Mouse (Mus musculus) cerebellum, postnatal 4 days (tissue): ENCODE results near the gene Isg20l2.
A peak's percentile ranks its signal among the peaks of the same experiment; 100 is the strongest.

Experiments
- DNase-seq, 2 experiments: peaks; one replicate each; pipeline ENCODE4 v3.0.0; 2022; ENCODE audit warnings: low spot score in 2 of 2, mixed read lengths in 1 of 2

Isg20l2 gene

DNA sequence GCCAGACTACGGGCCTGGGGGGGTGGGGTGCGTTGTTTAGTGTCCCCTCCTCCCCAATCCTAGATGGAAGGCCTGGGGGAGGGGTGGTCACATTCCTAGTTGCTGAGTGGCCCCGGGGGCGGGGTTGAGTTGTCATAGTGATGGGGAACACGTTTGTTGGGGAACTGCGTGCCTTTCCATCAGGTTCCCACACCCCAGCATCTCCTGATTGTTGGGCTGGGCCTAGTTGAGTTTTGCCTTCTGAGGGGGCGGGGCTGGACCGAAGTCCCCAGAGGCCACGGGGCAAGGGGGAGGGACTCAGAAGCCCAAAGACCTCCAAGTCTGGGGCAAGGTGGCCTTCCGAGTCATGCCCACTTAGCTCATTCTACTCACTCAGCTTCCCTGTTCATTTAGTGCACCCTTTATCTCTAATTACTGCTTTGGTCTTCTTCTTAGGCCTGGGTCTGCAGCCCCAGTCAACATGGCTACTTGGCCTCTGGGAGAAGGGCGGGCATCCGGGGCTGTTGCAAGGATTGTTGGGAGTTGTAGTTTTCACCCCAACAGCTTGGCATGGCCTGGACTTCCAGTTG is 19.5 kb upstream of the Isg20l2 start:
- peak in 1 of 2 experiments; percentile 64 for DNase-seq

DNA sequence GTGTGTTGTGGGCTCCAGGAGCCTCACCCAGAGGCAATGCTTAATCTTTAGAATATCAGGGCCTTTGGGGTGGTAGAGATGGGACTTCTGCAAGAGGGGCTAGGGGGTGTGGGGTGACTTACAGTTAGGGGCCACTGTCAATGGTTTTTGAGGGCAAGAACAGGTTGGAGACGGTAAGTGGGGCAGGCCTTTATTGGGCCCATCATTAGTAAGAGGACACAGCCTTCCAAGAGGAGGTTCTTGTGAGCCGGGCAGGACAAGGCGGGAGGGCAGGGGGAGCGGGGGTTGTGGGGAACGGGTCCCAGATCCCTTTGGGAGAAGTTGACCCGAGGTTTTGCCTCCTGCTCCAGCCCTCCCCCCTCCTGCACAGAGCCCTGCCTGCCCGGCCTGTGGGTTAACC is 16.6 kb upstream of the Isg20l2 start:
- no peak for DNase-seq

DNA sequence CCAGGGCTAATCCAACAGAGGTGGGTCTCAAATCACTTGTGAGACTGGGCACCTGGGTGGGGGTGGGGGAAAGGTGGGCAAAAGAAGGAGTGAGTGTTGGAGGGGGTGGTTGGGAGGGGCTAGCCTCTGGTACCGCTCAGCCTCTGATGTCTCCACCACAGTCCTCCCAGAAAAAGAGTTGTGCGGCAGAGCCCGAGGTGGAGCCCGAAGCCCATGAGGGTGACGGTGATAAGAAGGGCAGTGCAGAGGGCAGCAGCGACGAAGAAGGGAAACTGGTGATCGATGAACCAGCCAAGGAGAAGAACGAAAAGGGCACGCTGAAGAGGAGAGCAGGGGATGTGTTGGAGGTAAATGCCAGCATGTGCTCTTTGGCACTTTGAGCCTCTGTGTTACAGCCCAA is 16.2 kb upstream of the Isg20l2 start:
- no peak for DNase-seq

DNA sequence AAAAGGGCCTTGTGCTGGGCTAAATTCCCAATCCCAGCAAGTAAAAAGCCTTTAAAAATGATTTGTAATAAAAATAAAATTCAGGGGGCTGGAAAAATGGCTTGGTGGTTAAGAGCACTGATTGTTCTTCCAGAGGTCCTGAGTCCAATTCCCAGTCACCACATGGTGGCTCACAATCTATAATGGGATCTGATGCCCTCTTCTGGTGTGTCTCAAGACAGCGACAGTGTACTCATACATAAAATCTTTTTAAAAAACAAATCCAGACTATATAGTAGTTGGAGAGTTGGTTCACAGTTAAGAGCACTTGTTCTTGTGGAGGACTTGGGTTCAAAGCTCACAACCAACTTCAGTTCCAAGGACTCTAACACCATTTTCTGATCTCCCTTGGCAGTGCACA is 13.1 kb upstream of the Isg20l2 start:
- no peak for DNase-seq

DNA sequence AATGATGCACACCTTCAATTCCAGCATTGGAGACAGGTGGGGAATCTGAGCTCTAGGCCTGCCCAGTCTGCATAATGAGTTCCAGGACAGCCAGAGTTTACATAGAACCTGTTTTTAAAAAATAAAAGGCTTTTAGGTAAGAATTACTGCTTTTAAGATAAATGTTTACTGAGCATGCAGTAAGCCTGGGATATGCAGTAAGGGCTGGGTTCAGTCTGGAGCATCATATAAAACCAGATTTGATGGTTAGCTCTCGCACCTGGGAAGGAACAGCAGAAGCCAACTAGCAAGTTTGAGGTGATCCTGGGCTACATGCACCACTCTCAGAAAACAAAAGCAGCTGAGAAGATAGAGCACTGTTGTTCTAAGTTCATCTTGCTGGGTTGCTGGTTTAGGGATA is 11.6 kb upstream of the Isg20l2 start:
- no peak for DNase-seq

DNA sequence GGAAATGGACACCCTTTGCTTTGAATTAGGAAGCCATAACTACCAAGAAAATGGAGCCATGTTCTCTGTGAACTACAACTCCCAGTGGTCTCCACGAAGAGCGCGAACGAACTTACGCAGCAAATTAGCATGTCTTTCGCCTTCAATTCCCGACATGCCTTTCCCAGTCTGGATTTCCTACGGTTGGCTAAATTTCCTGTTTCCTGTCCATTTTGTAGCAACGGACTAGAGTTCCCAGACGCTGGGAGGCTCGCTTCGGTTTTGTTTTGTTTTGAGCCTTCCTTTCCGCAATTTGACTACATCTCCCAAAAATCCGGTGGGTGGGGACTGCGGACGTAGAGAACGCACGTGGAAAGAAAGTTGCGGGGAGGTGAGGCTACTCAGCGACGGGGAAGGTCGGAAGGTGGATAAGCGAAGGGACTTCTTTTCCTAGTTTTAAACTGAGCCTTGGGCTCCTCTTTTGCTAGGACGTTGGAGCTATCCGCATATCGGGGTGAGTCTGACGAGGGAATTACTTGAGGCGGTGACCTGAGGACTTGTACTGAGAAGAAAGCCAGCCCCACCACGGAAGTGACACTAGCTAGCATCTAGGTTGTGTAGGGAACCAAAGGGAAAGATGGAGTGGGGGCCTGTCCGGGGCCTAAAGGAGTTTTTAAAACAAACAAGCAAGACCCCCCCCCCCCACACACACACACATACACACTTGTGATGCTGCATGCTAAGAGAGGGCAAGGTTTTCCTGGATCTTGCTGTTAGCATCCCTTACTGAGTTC is 10.6 kb upstream of the Isg20l2 start, which contains the start of gene Mrpl24:
Gene Mrpl24 (plus strand): TSS at position 171 of the 773 bp plus-strand sequence.
- peak in 1 of 2 experiments; percentile 67 for DNase-seq

DNA sequence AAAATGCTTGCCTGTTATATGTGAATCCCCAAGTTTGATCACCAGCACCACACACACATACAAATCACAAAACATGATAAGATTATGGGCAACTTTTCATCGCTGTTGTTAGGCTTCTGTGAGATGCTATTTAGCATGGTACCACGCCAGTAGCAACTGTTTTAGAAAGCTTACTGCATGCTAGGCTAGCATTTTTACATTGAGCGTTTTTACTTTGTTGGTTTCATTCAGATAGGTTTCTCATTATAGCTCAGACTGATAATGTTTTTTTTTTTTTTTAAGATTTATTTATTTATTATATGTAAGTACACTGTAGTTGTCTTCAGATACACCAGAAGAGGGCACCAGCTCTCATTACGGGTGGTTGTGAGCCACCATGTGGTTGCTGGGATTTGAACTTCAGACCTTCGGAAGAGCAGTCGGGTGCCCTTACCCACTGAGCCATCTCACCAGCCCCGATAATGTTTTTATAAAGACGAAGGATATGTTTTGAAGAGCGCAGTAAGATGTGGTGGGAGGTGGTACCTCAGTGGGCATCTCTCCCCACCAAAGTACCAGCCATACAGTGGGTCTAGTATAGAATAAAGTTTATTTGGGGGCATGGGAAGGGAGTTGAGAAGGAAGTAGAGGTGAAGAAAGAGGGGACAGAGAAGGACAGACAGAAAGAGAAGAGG is 9.7 kb upstream of the Isg20l2 start:
- no peak for DNase-seq

DNA sequence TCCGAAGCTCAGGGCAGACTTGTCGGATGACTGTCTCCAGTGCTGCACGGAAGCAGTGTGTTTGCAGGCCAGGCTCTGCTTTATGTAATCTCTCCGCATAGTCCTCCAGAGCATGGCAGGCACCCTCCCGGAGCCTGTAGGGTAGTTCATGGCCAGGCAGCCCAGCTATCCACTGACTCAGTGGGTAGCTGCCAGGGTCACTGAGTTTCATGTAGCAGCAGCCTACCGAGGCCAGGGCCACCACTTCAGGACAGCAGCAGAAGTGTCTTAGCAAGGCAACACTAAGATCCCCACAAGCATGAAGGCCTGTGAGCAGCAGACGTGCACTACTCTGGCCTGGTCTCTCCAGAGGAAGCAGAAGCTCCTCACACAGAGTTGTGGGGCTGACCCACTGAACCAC is 5.1 kb upstream of the Isg20l2 start:
- no peak for DNase-seq

DNA sequence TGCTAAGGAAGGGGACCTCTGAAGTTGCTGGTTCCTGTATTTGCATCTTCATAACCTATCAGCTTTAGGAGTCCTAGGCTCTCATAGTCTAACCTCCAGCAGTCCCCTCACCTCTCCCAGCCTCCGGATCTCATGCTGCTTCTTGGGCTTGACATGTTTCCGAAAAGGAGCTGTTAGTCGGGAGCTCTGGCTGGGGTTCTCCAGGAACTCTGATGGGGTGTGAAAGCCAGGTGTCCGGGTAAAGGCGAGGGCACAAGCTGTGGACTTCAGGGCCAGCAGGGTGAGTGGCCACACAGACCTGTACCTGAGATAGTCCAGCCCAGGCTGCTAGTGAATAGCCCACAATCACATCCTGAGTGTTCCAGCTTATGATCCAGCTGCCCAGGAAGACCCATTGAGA is 2.7 kb upstream of the Isg20l2 start:
- DNase-seq = no peak

DNA sequence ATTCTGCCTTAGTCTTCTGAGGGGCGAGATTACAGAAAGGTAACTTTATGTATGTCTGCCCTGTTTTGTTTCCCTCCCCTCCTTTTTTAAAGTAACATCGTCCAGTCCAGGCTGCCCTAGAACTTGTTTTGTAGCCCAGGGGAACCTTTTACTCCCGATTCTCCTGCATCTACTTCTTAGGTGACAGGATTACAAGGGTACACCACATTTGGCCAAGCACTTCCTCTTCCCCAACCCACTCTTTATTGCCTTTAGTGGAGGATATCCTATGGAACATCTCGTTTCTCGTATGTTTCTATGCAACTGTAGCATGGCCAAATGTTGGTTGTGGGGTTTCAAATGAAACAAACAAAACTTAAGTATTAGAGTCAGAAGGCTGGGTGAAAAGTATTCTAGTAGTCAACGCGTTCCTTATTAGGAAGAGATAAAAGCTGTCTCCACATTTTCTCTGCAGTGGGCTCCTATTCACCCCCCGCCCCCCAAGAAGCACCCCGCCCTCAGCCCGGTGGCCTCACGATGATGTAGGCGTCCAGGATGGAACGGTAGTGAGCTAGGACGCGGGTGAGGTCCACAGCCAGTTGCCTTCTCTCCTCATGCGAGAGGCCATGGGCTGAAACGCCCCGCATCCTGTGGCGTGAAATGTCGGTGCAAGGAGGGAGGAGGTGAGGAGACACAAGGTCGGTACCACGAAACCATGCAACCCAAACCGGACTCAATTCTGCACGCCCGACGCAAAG is 605 bp upstream of the Isg20l2 start:
- no peak for DNase-seq

DNA sequence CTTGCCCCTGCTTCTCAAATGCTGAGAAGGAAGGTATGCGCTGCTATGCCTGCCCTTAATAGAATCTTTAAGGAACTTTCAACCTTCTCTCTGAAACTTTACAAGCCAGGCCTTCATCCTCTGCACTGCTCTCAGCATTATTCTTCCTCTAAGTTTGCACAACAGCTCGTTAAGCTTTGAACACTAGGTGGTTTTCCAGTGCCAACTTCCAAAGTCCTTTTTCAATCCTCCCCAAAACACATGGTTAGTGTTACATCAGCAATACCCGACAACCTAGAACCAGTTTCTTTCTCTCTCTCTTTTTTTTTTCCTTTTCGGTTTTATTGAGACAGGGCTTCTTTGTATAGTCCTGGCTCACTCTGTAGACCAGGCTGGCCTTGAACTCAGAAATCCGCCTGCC is 3.9 kb downstream of the Isg20l2 start:
- no peak for DNase-seq

DNA sequence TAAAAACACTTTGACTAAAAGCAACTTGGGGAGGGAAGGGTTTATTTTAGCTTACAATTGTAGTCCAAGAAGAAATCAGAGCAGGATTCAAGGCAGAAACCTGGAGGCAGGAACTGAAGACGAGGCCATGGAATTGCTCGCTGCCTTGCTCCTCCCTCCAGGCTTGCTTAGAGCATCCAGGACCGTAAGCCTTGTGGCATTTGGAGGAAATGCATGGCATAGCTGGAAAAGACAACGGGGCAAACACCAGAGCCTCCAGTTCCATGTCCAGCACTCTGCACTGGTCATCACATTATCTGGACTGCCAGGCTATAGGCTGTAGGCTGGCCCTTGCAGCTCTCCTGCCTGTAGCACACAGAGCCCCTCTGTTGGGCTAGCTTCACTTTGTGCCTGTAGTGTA is 4.4 kb downstream of the Isg20l2 start:
- no peak for DNase-seq

DNA sequence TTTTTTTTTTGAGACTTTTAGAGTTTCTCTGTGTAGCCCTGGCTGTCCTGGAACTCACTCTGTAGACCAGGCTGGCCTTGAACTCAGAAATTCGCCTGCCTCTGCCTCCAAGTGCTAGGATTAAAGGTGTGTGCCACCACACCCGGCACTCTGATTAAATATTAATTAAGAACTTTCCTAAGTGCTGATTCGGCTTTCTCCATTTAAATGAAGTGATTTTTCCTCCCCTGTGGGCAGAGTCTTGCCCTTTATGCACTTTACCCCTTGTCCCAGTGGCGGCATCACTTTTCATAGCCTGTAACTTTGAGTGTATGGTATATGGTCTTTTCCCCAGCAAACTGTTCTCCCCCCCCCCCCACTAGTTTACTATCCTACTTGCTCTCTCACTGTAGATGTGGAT is 5.1 kb downstream of the Isg20l2 start:
- no peak for DNase-seq

DNA sequence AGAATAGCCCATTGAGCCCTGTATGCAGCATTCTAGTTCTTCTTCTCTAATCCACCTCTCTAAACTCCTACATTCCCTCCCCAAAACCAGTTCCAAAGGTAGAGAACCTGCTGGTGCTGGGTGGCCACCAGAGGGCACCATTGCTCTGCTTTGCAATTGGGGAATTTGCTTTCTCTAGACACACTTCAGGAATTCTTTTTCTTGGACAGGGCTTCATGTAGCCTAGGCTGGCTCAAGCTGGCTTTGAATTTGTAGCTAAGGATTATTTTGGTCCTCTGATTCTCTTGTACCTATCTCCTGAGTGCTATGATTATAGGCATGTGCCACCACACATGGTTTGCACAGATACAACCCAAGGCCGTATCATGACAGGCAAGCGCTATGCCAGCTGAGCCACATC is 5.7 kb downstream of the Isg20l2 start:
- peak; percentile 74 to 85 for DNase-seq

DNA sequence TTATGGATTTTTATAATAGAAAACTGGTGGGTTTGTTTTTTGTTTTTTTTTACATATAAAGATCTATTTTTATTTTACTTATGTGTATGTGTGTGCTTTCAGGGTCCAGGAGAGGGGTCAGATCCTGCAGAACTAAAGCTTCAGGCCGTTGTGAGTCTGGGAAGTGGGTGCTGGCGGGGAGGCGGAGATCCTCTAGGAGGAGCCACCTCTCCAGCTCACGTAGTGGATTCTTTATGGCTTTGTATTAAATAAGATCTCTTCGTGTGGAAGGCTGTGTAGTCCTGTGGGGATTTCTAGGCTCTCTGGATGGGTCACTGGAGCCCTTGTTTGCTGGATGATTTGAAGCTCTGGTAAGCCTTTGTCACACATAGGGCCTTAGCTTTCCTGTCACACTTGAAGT is 10.5 kb downstream of the Isg20l2 start:
- no peak for DNase-seq

DNA sequence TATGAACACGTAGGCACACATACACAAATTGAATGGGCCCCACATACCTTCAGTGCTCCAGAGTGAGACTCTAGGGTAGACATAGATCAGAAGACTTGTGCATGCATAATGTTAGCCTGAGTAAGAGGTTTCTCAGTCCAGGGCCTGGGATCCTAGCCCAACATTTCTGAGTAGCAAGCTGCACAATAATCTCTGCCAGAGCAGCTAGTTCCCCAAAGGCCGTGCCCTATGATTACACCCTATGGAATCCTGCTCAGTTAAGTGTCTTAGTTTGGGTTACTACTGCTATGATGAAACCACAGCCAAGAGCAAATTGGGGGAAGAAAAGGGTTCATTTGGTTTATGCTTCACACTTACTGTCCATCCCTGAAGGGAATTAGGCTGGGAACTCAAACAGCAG is 12.4 kb downstream of the Isg20l2 start:
- no peak for DNase-seq

DNA sequence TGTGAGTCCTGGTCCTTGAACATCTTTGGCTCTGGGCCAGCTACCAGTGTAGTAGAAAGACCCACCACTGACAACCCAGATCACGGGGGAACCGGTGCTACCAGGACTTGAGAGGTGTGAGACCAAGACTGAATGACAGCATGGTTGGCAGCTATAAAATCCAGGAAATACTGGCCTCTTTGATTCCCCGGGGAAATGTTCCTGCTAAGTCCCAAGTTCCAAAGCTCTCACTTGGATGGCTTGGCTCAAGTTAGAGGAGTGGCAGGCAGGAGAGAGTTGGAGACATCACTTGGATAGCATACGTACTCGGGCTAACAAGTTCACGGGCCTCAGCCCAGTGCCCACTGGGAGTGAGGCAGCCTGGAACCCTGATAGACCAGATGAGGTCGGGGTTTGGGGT is 13.5 kb downstream of the Isg20l2 start:
- no peak for DNase-seq

DNA sequence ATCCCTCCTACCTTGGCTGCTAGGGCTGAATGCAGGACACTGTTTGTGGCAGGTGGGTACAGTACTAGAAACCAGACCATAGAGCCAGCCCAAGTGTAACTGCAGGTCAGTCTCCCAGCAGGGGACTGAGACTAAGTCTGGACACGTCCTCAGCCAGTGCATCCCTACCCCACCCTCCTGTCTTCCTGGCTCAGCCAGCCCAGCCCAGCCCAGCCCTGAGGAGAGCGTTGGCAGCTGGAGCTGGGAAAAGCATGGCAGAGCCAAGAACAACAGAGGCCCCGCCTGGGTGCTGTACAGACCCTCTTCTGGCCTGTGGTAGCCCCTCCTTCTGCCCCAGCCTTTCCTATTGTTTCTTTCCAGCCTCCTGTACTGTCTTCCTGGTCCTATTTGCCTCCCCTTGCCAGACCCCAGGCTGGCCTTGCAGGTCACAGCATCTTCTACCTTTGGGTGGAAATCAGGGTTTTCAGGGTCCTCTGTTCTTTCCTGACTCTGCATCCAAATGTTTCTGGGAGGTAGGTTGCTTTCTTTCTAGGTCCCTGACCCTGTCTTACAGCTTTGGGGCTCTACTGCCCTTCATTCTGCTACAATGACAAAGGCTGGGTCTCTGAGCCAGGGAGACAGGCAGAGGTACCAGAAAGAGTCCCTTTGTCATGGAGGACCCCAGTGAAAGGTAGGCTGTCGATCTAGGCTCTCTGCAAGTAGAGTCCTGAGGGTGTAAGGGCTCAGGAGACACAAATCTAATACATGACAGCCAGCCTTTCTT is 14.9 kb downstream of the Isg20l2 start:
- DNase-seq = no peak

DNA sequence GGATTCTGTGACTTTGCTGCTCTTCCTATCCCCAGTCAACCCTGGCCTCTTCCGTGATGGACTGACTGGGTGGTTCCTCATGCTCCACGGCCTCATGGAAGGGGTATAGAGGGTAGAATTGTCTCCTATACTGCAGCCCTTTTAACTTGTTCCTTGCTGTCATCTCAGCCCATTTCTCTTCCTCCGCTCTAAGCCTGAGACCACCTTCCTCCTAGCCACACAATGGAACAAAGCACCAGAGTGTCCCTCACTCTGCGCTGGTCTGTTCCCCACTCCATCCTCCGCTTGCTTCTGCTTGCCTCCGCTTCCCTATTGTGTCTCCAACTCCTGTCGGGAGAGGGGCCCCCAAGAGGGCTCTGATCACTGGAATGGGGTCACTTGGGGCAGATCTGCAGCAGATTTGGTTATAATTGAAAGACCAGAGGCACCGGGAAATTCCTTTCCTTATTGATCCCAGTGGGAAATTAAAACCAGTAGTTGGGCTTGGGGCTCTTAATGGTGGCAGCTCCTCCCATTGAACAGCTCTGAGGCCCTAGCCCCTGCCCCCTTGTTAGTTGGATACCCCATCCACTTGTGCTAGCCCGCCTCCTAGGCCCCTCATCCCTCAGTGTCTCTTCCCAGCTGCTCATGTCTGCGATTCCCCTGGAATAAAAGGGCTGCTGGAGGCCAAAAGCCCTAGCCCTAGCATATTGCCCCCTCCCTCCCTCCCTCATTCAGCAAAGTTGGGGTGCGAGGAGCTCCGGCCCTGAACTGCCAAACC is 15.8 kb downstream of the Isg20l2 start:
- DNase-seq = no peak

DNA sequence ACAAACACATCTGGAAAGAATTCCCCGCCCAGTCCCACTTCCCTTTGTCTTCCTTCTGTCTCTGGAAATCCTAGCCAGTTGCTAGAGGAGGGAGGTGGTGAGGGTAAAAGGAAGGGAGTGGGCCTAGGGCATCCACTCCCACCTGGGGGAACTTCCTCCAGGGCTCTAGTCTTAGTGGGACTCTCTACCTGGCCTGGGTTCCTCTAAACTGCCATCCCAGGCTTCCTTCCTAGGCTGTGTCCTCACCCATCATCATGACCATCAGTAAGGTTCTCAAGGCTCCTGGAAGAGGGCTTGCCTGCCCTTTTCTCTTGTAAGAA is 16.4 kb downstream of the Isg20l2 start:
- no peak for DNase-seq
